ENCODE assay signal across 8 mouse cellular contexts in the genomic region with DNA sequence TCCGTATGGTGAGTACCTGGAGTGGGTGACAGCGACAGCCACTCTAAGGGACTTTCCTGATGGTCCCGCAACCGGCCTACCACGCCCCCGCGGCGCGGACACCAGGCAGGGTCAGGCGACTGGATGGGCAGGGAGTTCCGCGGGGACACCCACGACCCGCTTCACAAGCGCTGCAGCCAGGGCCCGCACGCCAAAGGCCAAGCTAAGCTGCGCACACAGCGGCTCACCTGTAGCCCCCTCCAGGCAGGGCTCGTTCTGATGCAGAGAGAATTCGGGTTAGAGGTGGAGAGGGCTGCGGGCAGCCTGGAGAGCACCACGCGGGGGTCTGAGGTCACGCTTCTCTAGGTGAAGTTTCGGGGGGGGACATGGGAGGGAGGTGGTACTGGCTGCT. TPM values are rescaled to one million over a fixed set of nuclear protein-coding genes. Genes with fewer than 3 reads are reported as not detected.
DNase-seq lines count a peak whose midpoint lies in the region; ATAC-seq lines count a peak whose summit lies in the region.

No protein-coding gene starts in this region.

- no peaks in the 10 kb centered on the region; the same call in 1 of the 2 replicates for H3K36me3 ChIP-seq in heart, embryonic 15.5 days
- peaks cover 5% of the 10 kb centered on the region for H3K36me3 ChIP-seq in hindbrain, embryonic 13.5 days
- 0 out of 2 replicates have a peak, but pooled peaks cover 3% of the 10 kb centered on the region for H3K36me3 ChIP-seq in midbrain, embryonic 14.5 days (ENCODE audit: control insufficient read depth, insufficient read depth, low read length)

- peak overlapping the region; percentile 53 for H3K9ac ChIP-seq in heart, embryonic 15.5 days
- H3K9ac ChIP-seq in hindbrain, embryonic 13.5 days: peak overlapping the region; percentile 68
- H3K9ac ChIP-seq in midbrain, embryonic 14.5 days (replicated peaks; ENCODE audit: low read length): peak overlapping the region; percentile 45

- 3% methylated on average over 26 of the region's 26 CpGs for WGBS in heart, embryonic 15.5 days
- 4% methylated on average over 26 of the region's 26 CpGs for WGBS in hindbrain, embryonic 13.5 days
- 2% methylated on average over 26 of the region's 26 CpGs for WGBS in midbrain, embryonic 14.5 days

- DNase-seq in heart, adult 11 months: no peak
- DNase-seq in R1 (ENCODE audit: low read depth, low spot score): peak; percentile 39
- DNase-seq in midbrain, embryonic 14.5 days: peak; percentile 9
- no peak for DNase-seq in gastrocnemius, adult 18-20 months (ENCODE audit: low spot score)
- no peak for DNase-seq in frontal cortex, postnatal 14 days (ENCODE audit: low spot score in 2 of 2)

- H3K4me2 ChIP-seq in heart, embryonic 15.5 days: peak overlapping the region; percentile 98
- H3K4me2 ChIP-seq in hindbrain, embryonic 13.5 days: peak overlapping the region; percentile 99
- H3K4me2 ChIP-seq in midbrain, embryonic 14.5 days (ENCODE audit: low read length): peak overlapping the region; percentile 99

- H3K4me1 ChIP-seq in heart, embryonic 15.5 days (replicated peaks): peaks cover 25% of the 10 kb centered on the region
- peaks cover 33% of the 10 kb centered on the region for H3K4me1 ChIP-seq in hindbrain, embryonic 13.5 days (replicated peaks)
- peaks cover 17% of the 10 kb centered on the region for H3K4me1 ChIP-seq in midbrain, embryonic 14.5 days (ENCODE audit: control insufficient read depth, insufficient read depth, low read length)

- ATAC-seq in heart, embryonic 15.5 days (replicated peaks; ENCODE audit: insufficient number of reproducible peaks, insufficient read depth, low FRiP score, low read depth): no peak
- ATAC-seq in hindbrain, embryonic 13.5 days (ENCODE audit: low FRiP score): no peak; the same call in 1 of the 2 replicates
- ATAC-seq in midbrain, embryonic 14.5 days (ENCODE audit: low FRiP score, low TSS enrichment): peak; percentile 46
- ATAC-seq in granulocyte monocyte progenitor cell, adult 5-6 weeks (replicated peaks; ENCODE audit: poor library complexity, severe bottlenecking): no peak

- no peaks in the 10 kb centered on the region for H3K9me3 ChIP-seq in heart, embryonic 15.5 days (replicated peaks)
- no peaks in the 10 kb centered on the region for H3K9me3 ChIP-seq in hindbrain, embryonic 13.5 days
- no peaks in the 10 kb centered on the region for H3K9me3 ChIP-seq in midbrain, embryonic 14.5 days (ENCODE audit: control insufficient read depth, low read length)

- H3K27me3 ChIP-seq in heart, embryonic 15.5 days: peaks cover 21% of the 10 kb centered on the region
- H3K27me3 ChIP-seq in hindbrain, embryonic 13.5 days: peaks cover 63% of the 10 kb centered on the region
- H3K27me3 ChIP-seq in midbrain, embryonic 14.5 days (ENCODE audit: control insufficient read depth, insufficient read depth, low read length): peaks cover 21% of the 10 kb centered on the region

- peak overlapping the region; percentile 61 for H3K4me3 ChIP-seq in heart, embryonic 15.5 days
- H3K4me3 ChIP-seq in hindbrain, embryonic 13.5 days: peak overlapping the region; percentile 53
- peak overlapping the region; percentile 50 for H3K4me3 ChIP-seq in midbrain, embryonic 14.5 days (replicated peaks; ENCODE audit: low read depth, low read length)

- no peak overlapping the region for H3K27ac ChIP-seq in heart, embryonic 15.5 days
- no peak overlapping the region for H3K27ac ChIP-seq in hindbrain, embryonic 13.5 days
- no peak overlapping the region for H3K27ac ChIP-seq in midbrain, embryonic 14.5 days (replicated peaks; ENCODE audit: low read depth, low read length)

RNA-seq across cellular contexts. Expression of a gene that starts 0.3 kb away (rescaled TPM):
- polyA plus RNA-seq in heart, embryonic 15.5 days (2015; fragmentation: Nextera tagmentation; extraction: Ambion mirVana): 4.5 and 5.9 TPM in 2 replicates
- 9.3 and 14.7 TPM in 2 replicates for polyA plus RNA-seq in hindbrain, embryonic 13.5 days (2015; fragmentation: Nextera tagmentation; extraction: Ambion mirVana)
- polyA plus RNA-seq in midbrain, embryonic 14.5 days (2014; fragmentation: Nextera tagmentation; extraction: Ambion mirVana): 7.4 and 8.6 TPM in 2 replicates
- total RNA-seq in gastrocnemius, adult 18-20 months (2021): under 1 TPM in 1 of 2 experiments, not detected in 1; 0.39 TPM
- total RNA-seq in granulocyte monocyte progenitor cell, adult 5-6 weeks (2014; fragmentation: Nextera tagmentation): 1.3 TPM in 1 of 2 replicates, not detected in the other
- 1.2 TPM in 1 of 2 replicates, not detected in the other for total RNA-seq in granulocyte monocyte progenitor cell, adult 5-6 weeks (2017)

RNA-seq across cellular contexts. Expression of a gene that starts 6.4 kb away (rescaled TPM):
- 0.29 and 0.34 TPM in 2 replicates for polyA plus RNA-seq in heart, embryonic 15.5 days (2015; fragmentation: Nextera tagmentation; extraction: Ambion mirVana)
- polyA plus RNA-seq in hindbrain, embryonic 13.5 days (2015; fragmentation: Nextera tagmentation; extraction: Ambion mirVana): 0.75 and 0.96 TPM in 2 replicates
- 0.43 and 0.90 TPM in 2 replicates for polyA plus RNA-seq in midbrain, embryonic 14.5 days (2014; fragmentation: Nextera tagmentation; extraction: Ambion mirVana)
- not detected for total RNA-seq in gastrocnemius, adult 18-20 months (2021)
- total RNA-seq in granulocyte monocyte progenitor cell, adult 5-6 weeks (2014; fragmentation: Nextera tagmentation): not detected in 2 replicates
- not detected in 2 replicates for total RNA-seq in granulocyte monocyte progenitor cell, adult 5-6 weeks (2017)

RNA-seq across cellular contexts. Expression of a gene that starts 11.0 kb away (rescaled TPM):
- polyA plus RNA-seq in heart, embryonic 15.5 days (2015; fragmentation: Nextera tagmentation; extraction: Ambion mirVana): 23.0 and 26.2 TPM in 2 replicates
- 44.3 and 47.3 TPM in 2 replicates for polyA plus RNA-seq in hindbrain, embryonic 13.5 days (2015; fragmentation: Nextera tagmentation; extraction: Ambion mirVana)
- 43.8 and 45.7 TPM in 2 replicates for polyA plus RNA-seq in midbrain, embryonic 14.5 days (2014; fragmentation: Nextera tagmentation; extraction: Ambion mirVana)
- total RNA-seq in gastrocnemius, adult 18-20 months (2021): 1 to 10 TPM; 3.4 to 4.9 TPM
- 25.4 and 27.2 TPM in 2 replicates for total RNA-seq in granulocyte monocyte progenitor cell, adult 5-6 weeks (2014; fragmentation: Nextera tagmentation)
- 31.6 and 34.3 TPM in 2 replicates for total RNA-seq in granulocyte monocyte progenitor cell, adult 5-6 weeks (2017)

RNA-seq across cellular contexts. Expression of a gene that starts 40.6 kb away (rescaled TPM):
- polyA plus RNA-seq in heart, embryonic 15.5 days (2015; fragmentation: Nextera tagmentation; extraction: Ambion mirVana): 29.7 and 36.3 TPM in 2 replicates
- 57.5 and 59.7 TPM in 2 replicates for polyA plus RNA-seq in hindbrain, embryonic 13.5 days (2015; fragmentation: Nextera tagmentation; extraction: Ambion mirVana)
- polyA plus RNA-seq in midbrain, embryonic 14.5 days (2014; fragmentation: Nextera tagmentation; extraction: Ambion mirVana): 57.3 and 58.7 TPM in 2 replicates
- total RNA-seq in gastrocnemius, adult 18-20 months (2021): 10 to 100 TPM; 13.8 to 14.4 TPM
- 49.0 and 76.4 TPM in 2 replicates for total RNA-seq in granulocyte monocyte progenitor cell, adult 5-6 weeks (2014; fragmentation: Nextera tagmentation)
- total RNA-seq in granulocyte monocyte progenitor cell, adult 5-6 weeks (2017): 66.1 and 83.0 TPM in 2 replicates

RNA-seq across cellular contexts. Expression of a gene that starts 40.7 kb away (rescaled TPM):
- polyA plus RNA-seq in heart, embryonic 15.5 days (2015; fragmentation: Nextera tagmentation; extraction: Ambion mirVana): 12.4 and 12.5 TPM in 2 replicates
- 25.0 and 27.3 TPM in 2 replicates for polyA plus RNA-seq in hindbrain, embryonic 13.5 days (2015; fragmentation: Nextera tagmentation; extraction: Ambion mirVana)
- 21.8 and 27.8 TPM in 2 replicates for polyA plus RNA-seq in midbrain, embryonic 14.5 days (2014; fragmentation: Nextera tagmentation; extraction: Ambion mirVana)
- 1 to 10 TPM; 7.9 to 9.1 TPM for total RNA-seq in gastrocnemius, adult 18-20 months (2021)
- 18.6 and 22.0 TPM in 2 replicates for total RNA-seq in granulocyte monocyte progenitor cell, adult 5-6 weeks (2014; fragmentation: Nextera tagmentation)
- 57.1 and 60.6 TPM in 2 replicates for total RNA-seq in granulocyte monocyte progenitor cell, adult 5-6 weeks (2017)

Comparison
In these comparisons a context has a peak if more than half of its experiments do, and no peak if none do; other contexts are left out.
1. DNase-seq: peak in R1 (single experiment) and midbrain, embryonic 14.5 days (single experiment); none in heart, adult 11 months (single experiment), gastrocnemius, adult 18-20 months (single experiment) and frontal cortex, postnatal 14 days (0 of 2).
2. Peak in every context shown above with its lines, with median percentiles within 50 percentile points of each other: H3K4me2 ChIP-seq, H3K4me3 ChIP-seq and H3K9ac ChIP-seq.